Mouse (Mus musculus) MEL (cell line): ENCODE measurements around the gene Tmem132d. TPM values are rescaled to one million over a fixed set of nuclear protein-coding genes. Genes with fewer than 3 reads are reported as not detected.

Experiments
- DNase-seq: peaks from one replicate; pipeline ENCODE4 v3.0.0; 2011; ENCODE audit warnings: low read depth, low spot score
- H3K27ac ChIP-seq: 2 replicates; pipeline ENCODE4 v1.5.1; 2012; ENCODE audit warnings: low read depth, mild to moderate bottlenecking, control low read depth, low read length, moderate library complexity; ENCODE audit not compliant: control insufficient read depth
- H3K27me3 ChIP-seq, 2 experiments: fragments of 150-350 bp in 1 of 2; sonication (generic) in 1 of 2; 2 replicates each; pipeline ENCODE4 v1.6.1; 2012; ENCODE audit warnings: low read length in 2 of 2, mild to moderate bottlenecking in 2 of 2, improper control_type of control experiment in 1 of 2, moderate library complexity in 1 of 2; ENCODE audit not compliant: insufficient read depth in 2 of 2, control insufficient read depth in 1 of 2
- H3K36me3 ChIP-seq, 2 experiments: 2 replicates each; pipeline ENCODE4 v1.6.1; 2012 to 2014; ENCODE audit warnings: low read length in 2 of 2, improper control_type of control experiment in 1 of 2, inconsistent platforms in 1 of 2, mild to moderate bottlenecking in 1 of 2; ENCODE audit not compliant: insufficient read depth in 2 of 2, control insufficient read depth in 1 of 2
- H3K4me1 ChIP-seq, 2 experiments: fragments of 150-350 bp in 1 of 2; sonication (generic) in 1 of 2; 2 replicates each; pipeline ENCODE4 v1.6.1; 2012; ENCODE audit warnings: low read length in 2 of 2, improper control_type of control experiment in 1 of 2, mild to moderate bottlenecking in 1 of 2; ENCODE audit not compliant: insufficient read depth in 2 of 2, control insufficient read depth in 1 of 2
- H3K4me3 ChIP-seq, 2 experiments: fragments of 150-350 bp in 1 of 2; sonication (generic) in 1 of 2; 2 replicates each; pipeline ENCODE4 v1.5.1; 2012; ENCODE audit warnings: low read depth in 2 of 2, low read length in 2 of 2, mild to moderate bottlenecking in 2 of 2, moderate library complexity in 2 of 2, control low read depth in 1 of 2, improper control_type of control experiment in 1 of 2; ENCODE audit not compliant: control insufficient read depth in 1 of 2, insufficient read depth in 1 of 2
- H3K79me2 ChIP-seq: 2 replicates; pipeline ENCODE4 v1.6.1; 2012; ENCODE audit warnings: mild to moderate bottlenecking, low read length, moderate library complexity; ENCODE audit not compliant: control insufficient read depth, poor library complexity, insufficient read depth
- H3K9ac ChIP-seq: 2 replicates; pipeline ENCODE4 v1.6.1; 2012; ENCODE audit warnings: low read depth, mild to moderate bottlenecking, control low read depth, low read length, moderate library complexity; ENCODE audit not compliant: control insufficient read depth, poor library complexity, severe bottlenecking
- H3K9me3 ChIP-seq: fragments of 150-350 bp; sonication (generic); replicated peaks from 2 replicates; pipeline ENCODE4 v1.6.1; 2012; ENCODE audit warnings: mild to moderate bottlenecking, low read length, improper control_type of control experiment, moderate library complexity; ENCODE audit not compliant: insufficient read depth
- CHD1 ChIP-seq: IDR thresholded peaks from 2 replicates; pipeline ENCODE4 v1.6.1; 2012; ENCODE audit warnings: low read depth, mild to moderate bottlenecking, inconsistent platforms, low read length, improper control_type of control experiment
- ELF1 ChIP-seq: IDR thresholded peaks from 2 replicates; pipeline ENCODE4 v1.6.1; 2014; ENCODE audit warnings: low read depth, mild to moderate bottlenecking, inconsistent platforms, low read length, improper control_type of control experiment, moderate library complexity
- ETS1 ChIP-seq: IDR thresholded peaks from 2 replicates; pipeline ENCODE4 v1.6.1; 2012; ENCODE audit warnings: low read depth, mild to moderate bottlenecking, inconsistent platforms, low read length, improper control_type of control experiment, moderate library complexity
- GABPA ChIP-seq: IDR thresholded peaks from 2 replicates; pipeline ENCODE4 v1.6.1; 2012; ENCODE audit warnings: low read depth, mild to moderate bottlenecking, inconsistent platforms, low read length, improper control_type of control experiment, moderate library complexity
- HCFC1 ChIP-seq: IDR thresholded peaks from 2 replicates; pipeline ENCODE4 v1.6.1; 2012; ENCODE audit warnings: low read depth, mild to moderate bottlenecking, inconsistent platforms, low read length, improper control_type of control experiment, moderate library complexity
- KAT2A ChIP-seq: conservative IDR thresholded peaks from 2 replicates; pipeline ENCODE4 v1.6.1; 2012; ENCODE audit warnings: low read depth, low read length, improper control_type of control experiment, inconsistent platforms
- MAFK ChIP-seq: IDR thresholded peaks from 2 replicates; pipeline ENCODE4 v1.6.1; 2011; ENCODE audit warnings: low read depth, mild to moderate bottlenecking, low read length, improper control_type of control experiment, borderline replicate concordance
- MAX ChIP-seq: IDR thresholded peaks from 2 replicates; pipeline ENCODE4 v1.6.1; 2011; ENCODE audit warnings: low read length, improper control_type of control experiment
- MYB ChIP-seq: IDR thresholded peaks from 2 replicates; pipeline ENCODE4 v1.6.1; 2011; ENCODE audit warnings: mild to moderate bottlenecking, low read depth, low read length, improper control_type of control experiment
- MYC ChIP-seq: IDR thresholded peaks from 2 replicates; pipeline ENCODE4 v1.6.1; 2011; ENCODE audit warnings: low read depth, mild to moderate bottlenecking, low read length, improper control_type of control experiment, moderate library complexity
- NELFE ChIP-seq: IDR thresholded peaks from 2 replicates; pipeline ENCODE4 v1.6.1; 2011; ENCODE audit warnings: low read depth, low read length, improper control_type of control experiment
- NRF1 ChIP-seq: IDR thresholded peaks from 2 replicates; pipeline ENCODE4 v1.6.1; 2014; ENCODE audit warnings: low read depth, mild to moderate bottlenecking, inconsistent platforms, low read length, improper control_type of control experiment, moderate library complexity; ENCODE audit not compliant: poor library complexity, insufficient read depth, severe bottlenecking
- POLR2AphosphoS5 ChIP-seq: IDR thresholded peaks from 2 replicates; pipeline ENCODE4 v1.6.1; 2012; ENCODE audit warnings: low read depth, borderline replicate concordance, mild to moderate bottlenecking, inconsistent platforms, low read length, moderate library complexity, mixed read lengths
- SIN3A ChIP-seq: IDR thresholded peaks from 2 replicates; pipeline ENCODE4 v1.6.1; 2012; ENCODE audit warnings: low read length, improper control_type of control experiment, inconsistent platforms
- SMC3 ChIP-seq: IDR thresholded peaks from 2 replicates; pipeline ENCODE4 v1.6.1; 2011; ENCODE audit warnings: low read depth, low read length, improper control_type of control experiment
- TBP ChIP-seq: IDR thresholded peaks from 2 replicates; pipeline ENCODE4 v1.8.0; 2011; ENCODE audit warnings: low read depth, low read length, improper control_type of control experiment
- UBTF ChIP-seq: IDR thresholded peaks from 2 replicates; pipeline ENCODE4 v1.6.1; 2012; ENCODE audit warnings: low read depth, mild to moderate bottlenecking, inconsistent platforms, low read length, improper control_type of control experiment, moderate library complexity, borderline replicate concordance; ENCODE audit not compliant: insufficient read depth
- ZNF384 ChIP-seq: IDR thresholded peaks from 2 replicates; pipeline ENCODE4 v1.6.1; 2012; ENCODE audit warnings: low read depth, mild to moderate bottlenecking, inconsistent platforms, low read length, improper control_type of control experiment
- polyA plus RNA-seq, 2 experiments: library from polyadenylated mRNA; stranded (reverse) in 1 of 2; unstranded in 1 of 2; fragments of >175 nt in 1 of 2; fragments of >200 nt in 1 of 2; gene quantifications; 2 replicates each; pipeline versions ENCODE4 v1.2.1 to v1.2.4; 2012; ENCODE audit warnings: low replicate concordance in 2 of 2, low read depth in 1 of 2; ENCODE audit not compliant: insufficient read length in 2 of 2, insufficient read depth in 1 of 2, missing spikeins in 1 of 2
- total RNA-seq: library from RNA; depleted of rRNA; stranded (reverse); fragments of 300-350 nt; gene quantifications from 2 replicates; pipeline ENCODE4 v1.2.3, GENCODE M21; 2012

Gene Tmem132d
- total and polyA plus RNA-seq, 3 experiments: not detected

- Histone ChIP-seq H3K9ac (no peak overlapping the region), H3K79me2 (no peaks in the 10 kb centered on the region), H3K9me3 (no peaks in the 10 kb centered on the region), H3K27me3 (no peaks in the 10 kb centered on the region), H3K4me1 (no peaks in the 10 kb centered on the region), H3K27ac (no peak overlapping the region), H3K4me3 (no peak overlapping the region), H3K36me3 (no peaks in the 10 kb centered on the region)
- TF ChIP-seq SMC3 (no peak), CHD1 (no peak), TBP (no peak), GABPA (no peak), MAX (no peak)
- DNase-seq: no peak
These were observed 514.5 kb downstream of the Tmem132d start for GRCm38 (mm10) chr5:127918376-127918775.

- DNase-seq: no peak
- Histone ChIP-seq H3K9me3 (no peaks in the 10 kb centered on the region), H3K36me3 (no peaks in the 10 kb centered on the region), H3K9ac (no peak overlapping the region), H3K27me3 (no peaks in the 10 kb centered on the region), H3K79me2 (no peaks in the 10 kb centered on the region), H3K27ac (no peak overlapping the region), H3K4me1 (no peaks in the 10 kb centered on the region), H3K4me3 (no peak overlapping the region)
- no peak for TF ChIP-seq TBP
- TF ChIP-seq MYC: no peak
- TF ChIP-seq MAFK: no peak
- TF ChIP-seq ETS1: no peak
- TF ChIP-seq ZNF384: no peak
- TF ChIP-seq MYB: no peak
- TF ChIP-seq HCFC1: no peak
- TF ChIP-seq SIN3A: no peak
These were observed 518.7 kb downstream of the Tmem132d start for GRCm38 (mm10) chr5:127914157-127914556.

- Histone ChIP-seq H3K9me3 (no peaks in the 10 kb centered on the region), H3K4me3 (no peak overlapping the region), H3K9ac (no peak overlapping the region), H3K36me3 (no peaks in the 10 kb centered on the region), H3K27ac (no peak overlapping the region), H3K4me1 (no peaks in the 10 kb centered on the region), H3K27me3 (no peaks in the 10 kb centered on the region), H3K79me2 (no peaks in the 10 kb centered on the region)
- TF ChIP-seq HCFC1 (no peak), MAX (no peak), NRF1 (no peak), KAT2A (no peak), ELF1 (no peak), UBTF (no peak), TBP (no peak), POLR2AphosphoS5 (no peak), GABPA (no peak), NELFE (no peak)
- DNase-seq: no peak
These were observed 521.3 kb downstream of the Tmem132d start for GRCm38 (mm10) chr5:127911603-127912002.
